Mouse (Mus musculus) common myeloid progenitor, adult 5-6 weeks (primary cell): ENCODE measurements around the gene Phkg2. TPM values are rescaled to one million over a fixed set of nuclear protein-coding genes. Genes with fewer than 3 reads are reported as not detected.
"Not testable (repeated sequence)": the region's sequence is repeated elsewhere in the genome, so short reads cannot be mapped to it uniquely, and the experiment has no call there.

ENCODE experiments used
- ATAC-seq: replicated peaks from 2 replicates; pipeline ENCODE4 v1.8.0; 2016; ENCODE audit warnings: low read depth, mild to moderate bottlenecking, moderate TSS enrichment, inconsistent platforms; ENCODE audit not compliant: poor library complexity, severe bottlenecking
- total RNA-seq: library from RNA; stranded (forward); fragments of 200-1000, 187-1606 nt; gene quantifications from 2 replicates; pipeline ENCODE4 v1.2.3, GENCODE M21; 2017

Phkg2 gene
- total RNA-seq, 1 experiment from 2014 or later, result 18.3 TPM

- ATAC-seq, result no peak
Measured at GRCm38 (mm10) chr7:127600612-127601011, 27.5 kb downstream of the Phkg2 start.

GRCm38 (mm10) chr7:127601735-127602134 lies 28.6 kb downstream of the Phkg2 start:
- no peak for ATAC-seq

DNA sequence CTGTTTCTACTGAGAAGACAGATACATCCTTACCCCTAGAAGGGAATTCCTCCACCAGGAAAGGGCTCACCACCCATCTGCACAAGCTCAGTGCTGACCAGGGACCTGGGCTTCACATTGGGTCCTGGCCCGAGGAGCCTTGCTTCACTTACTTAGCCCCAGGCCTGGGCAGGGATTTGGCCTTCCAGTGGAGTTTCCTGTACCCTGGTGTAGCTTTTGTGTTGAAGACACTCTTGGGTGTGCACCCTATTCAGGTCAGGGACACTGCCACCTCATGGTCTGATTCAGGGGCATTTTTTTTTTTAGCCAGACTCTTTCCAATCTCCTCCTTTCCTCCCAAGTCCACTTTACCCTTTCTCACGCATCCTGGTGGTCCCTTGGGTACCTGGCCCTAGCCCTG lies 29.8 kb downstream of the Phkg2 start:
- no peak for ATAC-seq

GRCm38 (mm10) chr7:127604256-127604655 lies 31.1 kb downstream of the Phkg2 start:
- ATAC-seq, result 0 out of 2 replicates have a peak, but pooled peaks have one; percentile 19

DNA sequence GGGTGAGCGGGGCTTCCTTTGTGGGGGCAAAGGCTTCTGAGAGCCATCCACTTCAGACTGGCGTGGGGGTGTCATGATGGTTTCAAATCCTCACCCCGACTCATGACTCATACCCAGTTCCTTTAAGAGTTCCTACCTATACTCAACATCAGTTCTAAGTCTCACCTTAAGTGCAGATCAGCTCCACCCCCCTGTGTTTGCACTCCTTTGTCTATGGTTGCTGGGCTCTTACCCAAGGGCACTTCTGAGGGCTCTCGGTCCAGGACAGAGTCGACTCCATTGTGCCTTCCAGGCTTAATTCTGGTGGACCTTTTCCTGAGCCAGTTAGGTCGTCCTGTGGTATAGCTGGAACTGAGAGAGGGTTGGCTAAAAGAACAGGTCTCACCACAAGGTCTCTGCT lies 34.0 kb downstream of the Phkg2 start:
- no peak for ATAC-seq

DNA sequence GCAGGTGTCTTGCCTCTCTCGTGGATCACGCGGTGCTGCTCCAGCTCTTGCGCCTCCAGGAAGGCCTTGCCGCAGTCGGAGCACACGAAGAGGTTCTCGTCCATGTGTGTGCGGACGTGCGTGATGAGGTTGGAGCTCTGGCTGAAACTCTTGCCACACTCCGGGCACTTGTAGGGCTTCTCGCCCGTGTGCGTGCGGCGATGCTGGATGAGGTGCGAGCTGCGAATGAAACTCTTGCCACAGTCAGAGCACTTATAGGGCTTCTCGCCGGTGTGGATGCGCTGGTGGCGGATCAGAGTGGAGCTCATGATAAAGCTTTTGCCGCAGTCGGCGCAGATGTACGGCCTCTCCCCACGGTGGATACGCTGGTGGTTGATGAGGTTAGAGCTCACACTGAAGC lies 37.9 kb downstream of the Phkg2 start:
- no peak for ATAC-seq

DNA sequence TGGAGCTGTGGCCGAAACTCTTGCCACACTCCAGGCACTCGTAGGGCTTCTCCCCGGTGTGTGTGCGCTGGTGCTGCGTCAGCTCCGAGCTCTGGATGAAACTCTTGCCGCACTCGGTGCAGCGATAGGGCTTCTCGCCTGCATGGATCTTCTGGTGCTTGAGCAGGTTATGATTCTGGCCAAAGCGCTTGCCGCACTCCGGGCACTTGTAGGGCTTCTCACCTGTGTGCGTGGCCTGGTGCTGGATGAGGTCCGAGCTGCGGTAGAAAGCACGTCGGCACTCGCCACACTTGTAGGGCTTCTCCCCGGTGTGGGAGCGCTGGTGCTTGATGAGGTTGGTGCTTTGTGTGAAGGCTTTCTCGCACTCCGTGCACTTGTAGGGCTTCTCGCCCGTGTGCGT lies 38.4 kb downstream of the Phkg2 start:
- no peak for ATAC-seq

DNA sequence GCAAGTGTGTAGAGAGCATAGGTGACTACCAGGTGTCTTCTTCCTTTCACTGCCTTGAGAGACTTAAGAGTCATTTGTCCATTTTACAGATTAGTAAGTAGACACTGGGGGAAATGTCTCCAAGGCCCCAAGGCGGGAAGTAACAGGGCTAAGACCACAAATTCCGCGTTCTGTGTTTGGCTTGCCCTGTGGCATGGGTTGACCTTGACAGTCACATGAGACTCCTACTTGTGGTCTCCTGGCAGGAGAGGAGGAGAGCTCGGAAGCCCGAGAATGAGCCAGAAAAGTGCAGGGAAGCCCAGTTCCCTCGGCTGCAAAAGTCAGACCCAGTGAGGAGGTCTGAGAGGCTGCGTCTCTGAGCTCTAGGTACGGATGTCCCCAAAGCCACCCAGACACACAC lies 40.4 kb downstream of the Phkg2 start:
- ATAC-seq, result no peak

GRCm38 (mm10) chr7:127614091-127614490 lies 41.0 kb downstream of the Phkg2 start:
- ATAC-seq, result no peak

- peak; percentile 31 for ATAC-seq
Measured at GRCm38 (mm10) chr7:127614511-127614890, 41.4 kb downstream of the Phkg2 start.

DNA sequence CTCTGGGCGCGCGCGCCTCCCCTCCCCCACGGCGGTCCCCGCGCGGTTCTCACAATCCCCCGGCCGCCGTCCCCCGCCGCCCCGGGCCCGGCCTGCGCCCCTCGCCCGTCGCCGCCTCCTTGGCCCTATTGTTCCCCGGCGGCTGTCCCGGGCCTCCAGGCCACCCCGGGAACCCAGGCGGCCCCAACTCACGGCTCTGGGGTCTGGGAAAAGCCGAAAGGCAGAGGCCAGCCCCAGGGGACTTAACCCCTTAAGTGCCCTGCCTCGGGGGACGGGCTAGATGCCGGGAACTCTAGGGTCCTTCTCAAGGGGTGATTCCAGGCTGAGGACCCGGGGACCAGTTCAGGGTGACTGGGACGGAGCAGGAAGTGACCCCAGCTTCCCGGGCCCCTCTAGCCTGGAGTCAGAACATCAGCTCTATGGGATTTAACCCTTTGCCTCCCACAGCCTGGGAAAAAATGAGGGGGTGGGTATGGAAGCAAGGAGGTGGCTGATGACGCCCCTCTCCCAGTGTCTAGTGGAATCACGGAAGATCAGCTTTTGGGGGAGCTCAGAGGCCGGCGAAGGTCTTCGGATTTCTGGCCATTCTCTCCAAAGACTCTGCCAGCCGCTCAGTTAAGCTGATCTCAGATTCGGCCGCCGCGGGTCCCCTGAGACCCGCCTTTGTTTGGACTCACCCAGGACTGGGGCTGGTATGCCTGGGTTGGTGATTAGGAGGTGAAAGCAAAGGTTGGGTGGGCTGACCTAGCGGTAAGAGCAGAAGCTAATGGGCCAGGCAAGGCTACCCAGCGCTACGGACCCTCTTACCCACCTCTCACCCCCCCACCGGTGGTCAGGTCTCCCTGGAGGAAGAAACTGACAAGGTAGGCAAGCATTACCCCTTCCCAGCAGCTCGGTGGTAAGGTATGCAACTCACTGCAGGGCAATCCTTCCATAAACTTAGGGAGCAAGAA lies 42.0 kb downstream of the Phkg2 start, which contains the start of gene Zfp629:
Zfp629 (minus strand) TSS at position 907 of the 953 bp plus-strand sequence.
- peak; percentile 70 for ATAC-seq

- no peak for ATAC-seq
Measured at GRCm38 (mm10) chr7:127616336-127616735, 43.2 kb downstream of the Phkg2 start.

DNA sequence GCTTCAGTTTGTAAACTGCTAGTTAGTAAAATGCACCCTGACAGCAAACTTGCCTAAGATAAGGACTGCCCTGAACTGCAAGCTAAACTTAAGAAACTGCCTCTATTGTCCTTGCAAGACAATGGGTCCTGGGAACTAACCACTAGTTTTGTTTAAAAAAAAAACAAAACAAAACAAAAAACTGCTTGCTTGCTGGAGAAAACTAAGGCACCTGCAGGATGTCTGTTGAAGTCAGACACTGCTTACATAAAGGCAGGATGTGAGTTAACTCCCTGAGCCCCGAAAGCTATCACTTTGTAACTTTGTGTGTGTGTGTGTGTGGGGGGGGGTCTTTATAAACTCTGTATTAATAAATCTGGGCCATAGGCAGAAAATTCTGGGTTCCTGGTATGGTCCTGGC lies 43.7 kb downstream of the Phkg2 start:
- ATAC-seq, result no peak

- ATAC-seq, result no peak
Measured at GRCm38 (mm10) chr7:127617962-127618361, 44.8 kb downstream of the Phkg2 start.

DNA sequence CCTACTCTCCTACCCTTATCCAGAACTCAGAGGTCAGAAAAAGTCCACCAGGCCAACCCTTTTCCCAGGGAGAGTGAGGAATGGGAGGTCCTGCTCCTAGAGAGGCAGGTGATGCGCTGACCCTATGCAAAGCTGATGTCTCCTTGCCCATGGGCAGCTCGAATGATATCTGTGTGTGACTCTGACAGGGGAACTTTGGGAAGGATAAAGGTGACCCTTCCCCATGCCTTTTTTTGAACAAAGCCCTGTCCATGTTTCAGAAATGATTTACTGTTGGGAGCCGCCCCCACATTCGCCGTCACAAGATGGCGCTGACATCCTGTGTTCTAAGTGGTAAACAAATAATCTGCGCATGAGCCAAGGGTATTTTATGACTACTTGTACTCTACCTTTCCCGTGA lies 45.3 kb downstream of the Phkg2 start:
- not testable (repeated sequence) for ATAC-seq

DNA sequence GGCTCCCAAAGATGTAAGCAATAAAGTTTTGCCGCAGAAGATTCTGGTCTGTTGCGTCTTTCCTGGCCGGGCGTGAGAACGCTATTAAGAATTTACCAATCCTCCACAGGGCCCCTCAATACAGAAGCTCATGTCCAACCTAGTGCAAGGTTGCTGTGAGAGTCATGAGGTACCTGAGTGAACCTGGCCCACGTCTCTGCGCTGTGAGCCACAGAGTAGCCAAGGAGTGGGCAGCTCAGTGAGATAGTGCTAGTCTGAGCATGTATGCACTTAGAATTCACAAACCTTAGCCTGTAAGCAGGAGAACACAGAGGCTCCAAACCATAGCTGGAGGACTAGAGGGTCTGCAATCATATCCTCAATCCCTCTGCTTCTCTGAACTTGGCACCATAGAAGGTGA lies 52.9 kb downstream of the Phkg2 start:
- no peak for ATAC-seq

DNA sequence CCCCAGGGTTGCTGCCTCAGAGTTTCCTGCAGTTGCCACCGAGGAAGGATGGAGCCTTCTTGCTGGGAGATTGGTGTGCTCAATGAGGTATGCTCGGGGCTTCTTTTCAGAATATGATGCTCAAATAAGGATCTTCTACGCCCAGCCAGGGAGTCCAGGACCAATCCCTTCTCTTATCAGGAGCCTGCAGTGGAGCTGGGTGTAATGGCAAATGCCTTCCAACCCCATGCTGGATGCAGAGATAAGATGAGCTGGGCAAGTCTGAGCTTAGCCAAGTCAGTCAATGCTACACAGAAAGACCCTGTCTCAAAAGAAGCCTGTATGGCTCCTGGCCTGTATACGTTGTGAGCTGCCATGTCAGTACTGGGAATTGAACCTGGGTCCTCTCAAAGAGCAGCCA lies 53.3 kb downstream of the Phkg2 start:
- ATAC-seq, result peak; percentile 58

GRCm38 (mm10) chr7:127628646-127629045 lies 55.5 kb downstream of the Phkg2 start:
- ATAC-seq, result no peak

DNA sequence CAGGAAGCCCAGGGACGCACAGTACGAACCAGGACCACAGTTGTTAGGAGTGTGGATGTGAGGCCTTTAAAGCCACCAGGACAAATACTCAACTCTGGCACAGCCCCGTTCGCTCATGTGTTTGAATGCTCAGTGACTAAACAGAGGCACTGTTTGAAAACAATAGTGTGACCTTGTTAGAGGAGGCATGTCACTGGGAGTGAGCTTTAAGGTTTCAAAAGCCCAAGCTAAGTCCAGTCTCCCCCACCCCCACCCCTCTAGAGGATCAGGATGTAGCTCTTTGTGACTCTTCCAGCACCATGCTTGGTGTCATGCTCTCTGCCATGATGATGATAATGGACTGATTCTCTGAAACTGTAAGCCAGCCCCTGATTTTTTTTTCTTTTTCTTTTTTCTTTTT lies 58.3 kb downstream of the Phkg2 start:
- ATAC-seq, result no peak
